Mouse (Mus musculus): ENCODE measurements around the gene Map3k4. TPM values are rescaled to one million over a fixed set of nuclear protein-coding genes. Genes with fewer than 3 reads are reported as not detected.

Gene Map3k4
- total RNA-seq, 1 experiment = 31.7 TPM

DNA sequence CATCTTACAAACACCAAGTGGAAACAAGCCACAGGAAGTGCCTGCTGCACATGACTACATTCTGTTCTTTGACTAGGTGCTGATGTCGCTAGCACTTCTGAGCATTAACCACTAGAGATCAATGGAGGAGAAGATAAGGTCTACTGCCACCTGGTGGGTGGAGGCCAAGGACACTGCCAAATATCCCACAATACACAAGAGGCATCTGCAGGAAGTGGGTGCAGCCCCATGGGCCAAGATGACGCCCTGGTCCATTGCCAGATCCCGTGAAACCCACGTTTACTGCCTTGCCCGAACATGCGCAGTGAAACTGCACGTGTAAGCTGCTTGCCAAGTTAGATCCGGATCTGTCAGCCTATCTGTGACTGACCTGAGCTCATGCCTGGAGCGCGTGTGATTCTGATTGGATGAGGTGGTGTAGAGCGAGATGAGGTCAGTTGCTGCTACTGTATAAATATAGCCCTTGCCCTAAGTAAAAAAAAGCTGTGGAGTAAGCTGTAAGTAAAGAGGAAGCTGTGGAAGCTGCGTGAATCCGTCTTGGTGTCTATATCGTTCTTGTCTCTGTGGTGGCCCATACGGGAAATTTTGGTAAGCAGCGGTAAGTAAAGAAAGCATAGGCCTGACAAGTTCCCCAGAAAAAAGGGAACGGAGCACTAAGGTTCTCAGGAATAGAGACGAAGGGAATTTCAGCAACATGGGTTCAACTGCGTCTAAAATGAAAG, 68.7 kb downstream of the Map3k4 start:
- no peak for TF ChIP-seq MAFK (IDR thresholded peaks at IDR 0.05; ENCODE audit: insufficient read depth, low read depth, low read length)
- no peak for TF ChIP-seq CHD2 (IDR thresholded peaks at IDR 0.05; ENCODE audit: low read depth, low read length)
- no peak for TF ChIP-seq HCFC1 (IDR thresholded peaks at IDR 0.05; ENCODE audit: borderline replicate concordance, insufficient read depth, low read length)
- TF ChIP-seq ZC3H11A (IDR thresholded peaks at IDR 0.05; ENCODE audit: borderline replicate concordance, low read depth, low read length) = no peak
- TF ChIP-seq ZNF384 (IDR thresholded peaks at IDR 0.05; ENCODE audit: low read depth, low read length) = no peak
- Histone ChIP-seq H3K36me3 (ENCODE audit: control insufficient read depth, insufficient read depth, low read length, poor library complexity, severe bottlenecking) (peaks cover 48% of the 10 kb centered on the region), H3K4me1 (ENCODE audit: control insufficient read depth in 2 of 2, insufficient read depth in 2 of 2, low read length in 2 of 2, poor library complexity in 1 of 2) (no peaks in the 10 kb centered on the region), H3K4me3 (ENCODE audit: insufficient read depth in 1 of 2, low read depth in 1 of 2, low read length in 2 of 2, poor library complexity in 1 of 2, severe bottlenecking in 1 of 2) (no peak overlapping the region), H3K9me3 (ENCODE audit: control insufficient read depth, insufficient read depth, low read depth, low read length) (peaks cover 8% of the 10 kb centered on the region; the same call in 1 of the 2 replicates), H3K27ac (ENCODE audit: insufficient read depth, low read depth, low read length, poor library complexity, severe bottlenecking) (no peak overlapping the region), H3K9ac (ENCODE audit: insufficient read depth, low read depth, low read length, poor library complexity, severe bottlenecking) (no peak overlapping the region)
- in situ Hi-C loops (cut with MboI; ENCODE audit: low sequenced_read_pairs in 2 of 2, unreplicated experiment in 2 of 2) = no loop called here
- no peak for DNase-seq (ENCODE audit: low read depth, low spot score)

DNA sequence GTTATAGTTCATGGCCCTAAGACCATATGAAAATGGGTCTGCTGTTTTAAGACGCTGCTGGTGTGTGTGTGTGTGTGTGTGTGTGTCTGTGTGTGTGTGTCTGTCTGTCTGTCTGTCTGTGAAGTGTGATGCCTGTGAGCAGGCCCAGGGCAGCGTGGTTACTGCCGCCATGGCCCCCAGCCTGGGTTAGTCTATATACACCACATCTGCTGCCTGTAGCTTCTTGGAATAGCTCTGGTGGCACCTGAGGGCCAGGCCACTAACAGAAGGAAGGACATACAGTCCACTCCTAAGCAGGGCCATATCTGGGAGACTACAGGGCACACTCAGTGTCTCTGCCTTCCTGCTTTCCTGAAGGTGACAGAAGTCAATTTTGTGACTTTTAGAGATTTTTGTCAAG, 77.9 kb downstream of the Map3k4 start:
- H3K9me3 ChIP-seq (ENCODE audit: control insufficient read depth, insufficient read depth, low read depth, low read length) = no peaks in the 10 kb centered on the region
- H3K4me1 ChIP-seq (ENCODE audit: control insufficient read depth in 2 of 2, insufficient read depth in 2 of 2, low read length in 2 of 2, poor library complexity in 1 of 2) = no peaks in the 10 kb centered on the region
- H3K36me3 ChIP-seq (ENCODE audit: control insufficient read depth, insufficient read depth, low read length, poor library complexity, severe bottlenecking) = peaks cover 30% of the 10 kb centered on the region; the same call in 1 of the 2 replicates
- TF ChIP-seq ZC3H11A (IDR thresholded peaks at IDR 0.05; ENCODE audit: borderline replicate concordance, low read depth, low read length) (no peak), HCFC1 (IDR thresholded peaks at IDR 0.05; ENCODE audit: borderline replicate concordance, insufficient read depth, low read length) (no peak), CHD2 (IDR thresholded peaks at IDR 0.05; ENCODE audit: low read depth, low read length) (no peak), MAFK (IDR thresholded peaks at IDR 0.05; ENCODE audit: insufficient read depth, low read depth, low read length) (no peak), ZNF384 (IDR thresholded peaks at IDR 0.05; ENCODE audit: low read depth, low read length) (no peak)
- no peak overlapping the region for H3K4me3 ChIP-seq (ENCODE audit: insufficient read depth in 1 of 2, low read depth in 1 of 2, low read length in 2 of 2, poor library complexity in 1 of 2, severe bottlenecking in 1 of 2)
- H3K27ac ChIP-seq (ENCODE audit: insufficient read depth, low read depth, low read length, poor library complexity, severe bottlenecking) = no peak overlapping the region
- in situ Hi-C loops (cut with MboI; ENCODE audit: low sequenced_read_pairs in 2 of 2, unreplicated experiment in 2 of 2) = no loop called here
- no peak overlapping the region for H3K9ac ChIP-seq (ENCODE audit: insufficient read depth, low read depth, low read length, poor library complexity, severe bottlenecking)
- no peak for DNase-seq (ENCODE audit: low read depth, low spot score)

DNA sequence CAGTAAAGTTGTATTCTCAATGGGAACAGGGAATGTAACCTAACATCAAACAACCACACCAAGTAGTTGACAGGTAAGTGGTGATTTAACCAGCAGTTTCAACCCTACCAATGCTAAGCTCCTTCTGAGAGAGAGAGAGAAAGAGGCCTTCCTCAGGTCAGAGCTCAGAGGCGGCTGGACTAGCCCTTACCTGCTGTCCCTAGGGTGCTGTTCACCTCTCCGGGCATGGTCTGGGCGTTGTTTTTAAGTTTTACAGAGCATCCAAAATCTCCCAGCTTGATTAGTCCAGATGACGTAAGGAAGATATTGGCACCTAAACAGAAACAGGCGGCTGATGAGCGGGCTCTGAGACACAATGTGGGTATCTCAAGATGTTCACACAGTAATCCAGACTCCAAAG, 85.9 kb downstream of the Map3k4 start:
- no peak overlapping the region for H3K27ac ChIP-seq (ENCODE audit: insufficient read depth, low read depth, low read length, poor library complexity, severe bottlenecking)
- in situ Hi-C loops (cut with MboI; ENCODE audit: low sequenced_read_pairs in 2 of 2, unreplicated experiment in 2 of 2) = no loop called here
- peaks cover 54% of the 10 kb centered on the region for H3K36me3 ChIP-seq (ENCODE audit: control insufficient read depth, insufficient read depth, low read length, poor library complexity, severe bottlenecking)
- no peak for TF ChIP-seq MAFK (IDR thresholded peaks at IDR 0.05; ENCODE audit: insufficient read depth, low read depth, low read length)
- no peak for TF ChIP-seq ZNF384 (IDR thresholded peaks at IDR 0.05; ENCODE audit: low read depth, low read length)
- TF ChIP-seq HCFC1 (IDR thresholded peaks at IDR 0.05; ENCODE audit: borderline replicate concordance, insufficient read depth, low read length) = no peak
- TF ChIP-seq ZC3H11A (IDR thresholded peaks at IDR 0.05; ENCODE audit: borderline replicate concordance, low read depth, low read length) = no peak
- no peak for TF ChIP-seq CHD2 (IDR thresholded peaks at IDR 0.05; ENCODE audit: low read depth, low read length)
- no peaks in the 10 kb centered on the region for H3K4me1 ChIP-seq (ENCODE audit: control insufficient read depth in 2 of 2, insufficient read depth in 2 of 2, low read length in 2 of 2, poor library complexity in 1 of 2)
- no peak for DNase-seq (ENCODE audit: low read depth, low spot score)
- no peak overlapping the region for H3K4me3 ChIP-seq (ENCODE audit: insufficient read depth in 1 of 2, low read depth in 1 of 2, low read length in 2 of 2, poor library complexity in 1 of 2, severe bottlenecking in 1 of 2)
- H3K9ac ChIP-seq (ENCODE audit: insufficient read depth, low read depth, low read length, poor library complexity, severe bottlenecking) = no peak overlapping the region
- H3K9me3 ChIP-seq (ENCODE audit: control insufficient read depth, insufficient read depth, low read depth, low read length) = no peaks in the 10 kb centered on the region

DNA sequence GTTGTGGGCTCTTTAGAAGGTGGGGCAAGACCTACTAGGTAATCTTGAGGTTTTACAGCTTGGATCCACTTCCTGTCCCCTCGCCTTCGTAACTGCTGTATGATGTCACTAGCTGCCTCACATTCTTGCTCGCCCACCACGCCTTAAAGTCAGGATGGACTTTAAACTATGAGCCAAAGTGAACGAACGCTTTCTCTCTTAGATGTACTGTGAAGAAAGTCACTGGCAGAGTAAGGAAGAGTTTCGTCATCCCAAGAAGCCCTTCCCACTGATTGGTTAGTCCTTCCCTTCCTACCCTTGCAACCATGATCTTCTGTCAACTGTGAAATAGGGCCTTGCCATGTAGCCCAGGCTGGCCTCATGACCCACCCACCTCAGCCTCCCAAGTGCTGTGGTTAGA, 87.5 kb downstream of the Map3k4 start:
- Histone ChIP-seq H3K9me3 (ENCODE audit: control insufficient read depth, insufficient read depth, low read depth, low read length) (no peaks in the 10 kb centered on the region), H3K4me3 (ENCODE audit: insufficient read depth in 1 of 2, low read depth in 1 of 2, low read length in 2 of 2, poor library complexity in 1 of 2, severe bottlenecking in 1 of 2) (no peak overlapping the region), H3K27ac (ENCODE audit: insufficient read depth, low read depth, low read length, poor library complexity, severe bottlenecking) (no peak overlapping the region), H3K4me1 (ENCODE audit: control insufficient read depth in 2 of 2, insufficient read depth in 2 of 2, low read length in 2 of 2, poor library complexity in 1 of 2) (no peaks in the 10 kb centered on the region), H3K36me3 (ENCODE audit: control insufficient read depth, insufficient read depth, low read length, poor library complexity, severe bottlenecking) (peaks cover 63% of the 10 kb centered on the region), H3K9ac (ENCODE audit: insufficient read depth, low read depth, low read length, poor library complexity, severe bottlenecking) (no peak overlapping the region)
- no peak for DNase-seq (ENCODE audit: low read depth, low spot score)
- TF ChIP-seq CHD2 (IDR thresholded peaks at IDR 0.05; ENCODE audit: low read depth, low read length) (no peak), ZC3H11A (IDR thresholded peaks at IDR 0.05; ENCODE audit: borderline replicate concordance, low read depth, low read length) (no peak), MAFK (IDR thresholded peaks at IDR 0.05; ENCODE audit: insufficient read depth, low read depth, low read length) (no peak), ZNF384 (IDR thresholded peaks at IDR 0.05; ENCODE audit: low read depth, low read length) (no peak), HCFC1 (IDR thresholded peaks at IDR 0.05; ENCODE audit: borderline replicate concordance, insufficient read depth, low read length) (no peak)
- in situ Hi-C loops (cut with MboI; ENCODE audit: low sequenced_read_pairs in 2 of 2, unreplicated experiment in 2 of 2) = no loop called here
